Mouse (Mus musculus) bone marrow macrophage, adult 2 months (primary cell): ENCODE data around the gene Spns1.

Source experiments
- CTCF ChIP-seq: IDR thresholded peaks from 2 replicates; pipeline ENCODE4 v1.5.1; 2012; ENCODE audit warnings: low read depth, mild to moderate bottlenecking, low read length, moderate library complexity
- POLR2A ChIP-seq: IDR thresholded peaks from 2 replicates; pipeline ENCODE4 v1.6.1; 2012; ENCODE audit warnings: mild to moderate bottlenecking, low read depth, low read length, borderline replicate concordance

GRCm38 (mm10) chr7:126356793-126357591, 20.3 kb downstream of the Spns1 start:
- TF ChIP-seq CTCF: no peak
- no peak for TF ChIP-seq POLR2A
